Mouse (Mus musculus) midbrain, embryonic 14.5 days (tissue): ENCODE data around the gene Nudt9. TPM values are rescaled to one million over a fixed set of nuclear protein-coding genes. Genes with fewer than 3 reads are reported as not detected.
A peak's percentile ranks its signal among the peaks of the same experiment; 100 is the strongest.
"Not testable (repeated sequence)": the region's sequence is repeated elsewhere in the genome, so short reads cannot be mapped to it uniquely, and the experiment has no call there.

Source experiments
- ATAC-seq: fragments of 200-750 bp; cut with Nextera tagmentation; 2 replicates; pipeline ENCODE4 v1.8.0; 2017; ENCODE audit warnings: moderate number of reproducible peaks, moderate library complexity; ENCODE audit not compliant: low FRiP score, low TSS enrichment
- DNase-seq: peaks from one replicate; pipeline ENCODE4 v3.0.0-alpha.2; 2015
- H3K27ac ChIP-seq: fragments of 300-500 bp; sonication (generic); replicated peaks from 2 replicates; pipeline ENCODE4 v1.5.1; 2014; ENCODE audit warnings: mild to moderate bottlenecking, low read depth, low read length, moderate library complexity
- H3K27me3 ChIP-seq: fragments of 300-500 bp; sonication (generic); 2 replicates; pipeline ENCODE4 v1.6.1; 2014; ENCODE audit warnings: low read length, control low read depth, mixed read lengths; ENCODE audit not compliant: control insufficient read depth, insufficient read depth
- H3K36me3 ChIP-seq: fragments of 300-500 bp; sonication (generic); 2 replicates; pipeline ENCODE4 v1.6.1; 2014; ENCODE audit warnings: low read length, control low read depth; ENCODE audit not compliant: control insufficient read depth, insufficient read depth
- H3K4me1 ChIP-seq: fragments of 300-500 bp; sonication (generic); 2 replicates; pipeline ENCODE4 v1.6.1; 2014; ENCODE audit warnings: mild to moderate bottlenecking, antibody characterized with exemption, low read length, control low read depth; ENCODE audit not compliant: control insufficient read depth, insufficient read depth
- H3K4me2 ChIP-seq: fragments of 300-500 bp; sonication (generic); 2 replicates; pipeline ENCODE4 v1.6.1; 2014; ENCODE audit warnings: mild to moderate bottlenecking, low read length, moderate library complexity
- H3K4me3 ChIP-seq: fragments of 300-500 bp; sonication (generic); replicated peaks from 2 replicates; pipeline ENCODE4 v1.5.1; 2014; ENCODE audit warnings: low read depth, low read length
- H3K9ac ChIP-seq: fragments of 300-500 bp; sonication (generic); replicated peaks from 2 replicates; pipeline ENCODE4 v1.6.1; 2014; ENCODE audit warnings: mild to moderate bottlenecking, low read length, moderate library complexity
- H3K9me3 ChIP-seq: fragments of 300-500 bp; sonication (generic); 2 replicates; pipeline ENCODE4 v1.6.1; 2016; ENCODE audit warnings: low read length, control low read depth, mixed read lengths; ENCODE audit not compliant: control insufficient read depth
- WGBS: fragments of 180-500 bp; shearing (Covaris S2); extraction: QIAGEN DNeasy Blood & Tissue Kit; methylation state at CpG from one replicate; pipeline ENCODE4 v1.1.7; 2014; 5-methylcytosine and 5-hydroxymethylcytosine counted together
- polyA plus RNA-seq: library from polyadenylated mRNA; unstranded; fragments of >200 nt; fragmentation: Nextera tagmentation; extraction: Ambion mirVana; gene quantifications from 2 replicates; pipeline ENCODE4 v1.2.1, GENCODE M21; 2014

Nudt9 gene
- polyA plus RNA-seq, 1 experiment from 2014 or later, result 56.1 TPM

- WGBS, result 87% methylated on average over 3 of the region's 3 CpGs
- Histone ChIP-seq H3K27ac (no peak overlapping the region), H3K4me3 (no peak overlapping the region), H3K9me3 (no peaks in the 10 kb centered on the region), H3K36me3 (no peaks in the 10 kb centered on the region), H3K27me3 (no peaks in the 10 kb centered on the region), H3K9ac (no peak overlapping the region), H3K4me1 (no peaks in the 10 kb centered on the region), H3K4me2 (no peak overlapping the region)
- no peak for ATAC-seq
- DNase-seq, result no peak
Measured at GRCm38 (mm10) chr5:104009421-104009820, 36.7 kb upstream of the Nudt9 start.

DNA sequence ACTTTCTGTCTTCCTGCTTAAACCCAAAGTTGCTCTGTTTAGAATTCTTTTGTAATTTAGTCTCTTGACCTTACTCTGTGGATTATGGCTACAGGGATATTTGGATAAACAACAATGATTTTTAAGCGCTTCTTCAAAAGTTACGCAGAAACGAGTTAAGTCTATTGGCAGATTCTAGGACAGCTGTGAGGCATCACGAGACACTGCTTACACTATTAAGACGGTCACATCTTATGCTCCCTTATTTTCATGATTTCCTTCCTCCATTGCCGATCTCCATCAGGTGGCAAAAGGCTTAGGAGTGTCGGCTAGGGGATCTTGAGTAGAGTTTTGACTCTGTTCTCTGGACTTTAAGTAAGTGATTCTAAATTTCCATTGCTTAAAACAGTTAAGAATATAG is 35.8 kb upstream of the Nudt9 start:
- H3K4me3 ChIP-seq, result no peak overlapping the region
- H3K27me3 ChIP-seq, result no peaks in the 10 kb centered on the region
- WGBS, result 91% methylated on average over 7 of the region's 7 CpGs
- H3K9ac ChIP-seq, result no peak overlapping the region
- no peaks in the 10 kb centered on the region for H3K4me1 ChIP-seq
- no peaks in the 10 kb centered on the region for H3K36me3 ChIP-seq
- H3K27ac ChIP-seq, result no peak overlapping the region
- DNase-seq, result no peak
- no peak for ATAC-seq
- no peak overlapping the region for H3K4me2 ChIP-seq
- H3K9me3 ChIP-seq, result no peaks in the 10 kb centered on the region

DNA sequence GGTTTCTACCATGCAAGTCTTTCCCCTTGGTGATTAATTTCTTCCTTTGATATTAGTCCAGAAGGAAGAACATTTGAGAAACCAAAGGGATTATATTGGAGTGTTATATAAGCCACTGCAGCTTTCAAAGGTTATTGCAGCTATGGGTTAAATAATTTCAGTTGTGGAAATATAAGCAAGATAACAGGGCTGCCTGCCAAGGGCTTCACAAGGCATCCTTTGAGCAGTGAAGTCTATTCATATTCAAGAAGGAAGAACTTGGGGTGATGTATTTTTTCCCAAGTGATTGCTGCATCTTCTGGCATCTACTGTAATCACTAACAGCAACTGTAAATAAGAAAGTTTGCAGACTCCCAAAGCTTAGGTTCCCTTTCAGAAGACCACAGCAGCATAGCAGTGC is 34.7 kb upstream of the Nudt9 start:
- Histone ChIP-seq H3K4me2 (no peak overlapping the region), H3K9me3 (no peaks in the 10 kb centered on the region), H3K27ac (no peak overlapping the region), H3K4me1 (no peaks in the 10 kb centered on the region), H3K4me3 (no peak overlapping the region), H3K9ac (no peak overlapping the region), H3K36me3 (no peaks in the 10 kb centered on the region), H3K27me3 (no peaks in the 10 kb centered on the region)
- ATAC-seq, result no peak
- DNase-seq, result no peak

GRCm38 (mm10) chr5:104021597-104022378 is 24.3 kb upstream of the Nudt9 start, which contains the start of gene Hsd17b11:
Gene Hsd17b11 (minus strand): TSS chr5:104021919.
- no peaks in the 10 kb centered on the region for H3K27me3 ChIP-seq
- H3K9me3 ChIP-seq, result no peaks in the 10 kb centered on the region
- H3K4me2 ChIP-seq, result peak within 1 kb of the TSS; percentile 79
- no peaks in the 10 kb centered on the region for H3K36me3 ChIP-seq
- H3K9ac ChIP-seq, result peak within 1 kb of the TSS; percentile 48
- H3K4me1 ChIP-seq, result 0 out of 2 replicates have a peak, but pooled peaks cover 7% of the 10 kb centered on the region
- 2% methylated on average over 31 of the region's 31 CpGs for WGBS
- peak; percentile 76 for DNase-seq
- no peak within 1 kb of the TSS for H3K27ac ChIP-seq
- ATAC-seq, result peak; percentile 40; the same call in 1 of the 2 replicates
- peak within 1 kb of the TSS; percentile 43 for H3K4me3 ChIP-seq

DNA sequence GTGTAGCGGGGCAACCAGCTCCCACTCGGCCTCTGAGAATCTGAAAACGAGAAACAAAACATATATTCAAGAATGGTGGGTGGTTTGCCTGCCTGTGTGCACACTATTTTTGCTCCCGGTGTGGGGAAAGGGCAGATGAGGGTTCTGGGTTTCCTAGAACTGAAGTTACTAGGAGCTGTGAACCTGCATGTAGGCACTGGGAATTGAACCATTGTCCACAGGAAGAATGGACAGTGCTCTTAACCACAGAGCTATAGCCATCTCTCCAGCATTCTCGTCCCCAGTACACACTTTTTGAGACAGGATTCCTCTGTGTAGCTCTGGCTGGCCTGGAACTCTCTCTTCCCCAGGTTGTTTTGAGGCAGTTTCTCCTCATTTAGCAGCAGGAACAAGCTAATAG is 23.5 kb upstream of the Nudt9 start:
- Histone ChIP-seq H3K36me3 (no peaks in the 10 kb centered on the region), H3K4me2 (peak overlapping the region; percentile 79), H3K9ac (peak overlapping the region; percentile 48; the same call in 1 of the 2 replicates), H3K4me1 (0 out of 2 replicates have a peak, but pooled peaks cover 7% of the 10 kb centered on the region), H3K27me3 (no peaks in the 10 kb centered on the region), H3K9me3 (no peaks in the 10 kb centered on the region), H3K27ac (no peak overlapping the region), H3K4me3 (peak overlapping the region; percentile 43; the same call in 1 of the 2 replicates)
- WGBS, result 28% methylated on average over 5 of the region's 5 CpGs
- DNase-seq (no peak), ATAC-seq (no peak)

GRCm38 (mm10) chr5:104023289-104024020 is 22.7 kb upstream of the Nudt9 start:
- Histone ChIP-seq H3K27me3 (no peaks in the 10 kb centered on the region), H3K27ac (no peak overlapping the region), H3K36me3 (no peaks in the 10 kb centered on the region), H3K4me3 (no peak overlapping the region), H3K4me1 (0 out of 2 replicates have a peak, but pooled peaks cover 7% of the 10 kb centered on the region), H3K9me3 (no peaks in the 10 kb centered on the region), H3K9ac (no peak overlapping the region), H3K4me2 (no peak overlapping the region)
- DNase-seq, result no peak
- 72% methylated on average over 8 of the region's 8 CpGs for WGBS
- ATAC-seq, result no peak

DNA sequence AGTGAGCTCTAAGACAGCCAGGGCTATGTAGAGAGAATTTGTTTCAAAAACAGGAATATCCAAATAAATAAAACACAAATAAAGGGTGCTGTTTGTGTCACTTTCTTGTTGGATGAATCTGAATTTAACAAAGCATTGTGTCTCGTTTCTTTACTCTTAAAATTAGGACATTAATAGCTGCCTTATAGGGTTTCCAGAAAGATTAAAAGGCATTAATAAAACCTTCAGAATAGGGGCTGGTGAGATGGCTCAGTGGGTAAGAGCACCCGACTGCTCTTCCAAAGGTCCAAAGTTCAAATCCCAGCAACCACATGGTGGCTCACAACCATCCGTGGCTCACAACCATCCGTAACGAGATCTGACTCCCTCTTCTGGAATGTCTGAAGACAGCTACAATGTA is 21.9 kb upstream of the Nudt9 start:
- H3K9me3 ChIP-seq, H3K4me3 ChIP-seq, H3K36me3 ChIP-seq, H3K9ac ChIP-seq, H3K4me2 ChIP-seq, H3K27ac ChIP-seq, H3K27me3 ChIP-seq, DNase-seq, H3K4me1 ChIP-seq, ATAC-seq: not testable (repeated sequence)
- WGBS, result 86% methylated on average over 5 of the region's 5 CpGs

GRCm38 (mm10) chr5:104024762-104025161 is 21.3 kb upstream of the Nudt9 start:
- ATAC-seq (no peak), DNase-seq (no peak)
- no peak overlapping the region for H3K4me2 ChIP-seq
- H3K27me3 ChIP-seq, result no peaks in the 10 kb centered on the region
- H3K9ac ChIP-seq, result no peak overlapping the region
- H3K4me1 ChIP-seq, result 0 out of 2 replicates have a peak, but pooled peaks cover 7% of the 10 kb centered on the region
- no peaks in the 10 kb centered on the region for H3K36me3 ChIP-seq
- no peaks in the 10 kb centered on the region for H3K9me3 ChIP-seq
- H3K4me3 ChIP-seq, result no peak overlapping the region
- no peak overlapping the region for H3K27ac ChIP-seq
- WGBS, result 74% methylated on average over 11 of the region's 11 CpGs
